Mouse (Mus musculus) myocyte (in vitro differentiated cells): Measurements from ENCODE around the gene Mrpl14.

Source experiments
- CEBPB ChIP-seq: IDR thresholded peaks from 2 replicates; pipeline ENCODE4 v1.6.1; 2011; ENCODE audit warnings: mild to moderate bottlenecking, moderate library complexity; ENCODE audit not compliant: poor library complexity, insufficient read depth, severe bottlenecking
- E2F4 ChIP-seq: IDR thresholded peaks from one replicate; pipeline ENCODE4 v1.6.1; 2011; ENCODE audit warnings: mild to moderate bottlenecking, control low read depth, moderate library complexity; ENCODE audit not compliant: insufficient read depth
- MAX ChIP-seq: IDR thresholded peaks from one replicate; pipeline ENCODE4 v1.6.1; 2011; ENCODE audit warnings: low read depth, mild to moderate bottlenecking, control low read depth
- MYOD1 ChIP-seq, 3 experiments: IDR thresholded peaks; one replicate each; pipeline ENCODE4 v1.6.1; 2011; ENCODE audit warnings: control low read depth in 2 of 3, low read depth in 2 of 3, mild to moderate bottlenecking in 2 of 3, moderate library complexity in 1 of 3; ENCODE audit not compliant: insufficient read length in 2 of 3, control insufficient read depth in 1 of 3
- MYOG ChIP-seq, 3 experiments: IDR thresholded peaks; one replicate each; pipeline ENCODE4 v1.6.1; 2011; ENCODE audit warnings: control low read depth in 2 of 3, low read depth in 2 of 3, mild to moderate bottlenecking in 2 of 3; ENCODE audit not compliant: insufficient read length in 2 of 3, control insufficient read depth in 1 of 3, insufficient read depth in 1 of 3
- POLR2A ChIP-seq: IDR thresholded peaks from one replicate; pipeline ENCODE4 v1.6.1; 2011; ENCODE audit warnings: low read depth, mild to moderate bottlenecking, control low read depth, moderate library complexity; ENCODE audit not compliant: insufficient read length
- POLR2AphosphoS2 ChIP-seq: IDR thresholded peaks from one replicate; pipeline ENCODE4 v1.6.1; 2011; ENCODE audit warnings: low read depth, control low read depth; ENCODE audit not compliant: insufficient read length
- REST ChIP-seq: IDR thresholded peaks from one replicate; pipeline ENCODE4 v1.6.1; 2011; ENCODE audit warnings: mild to moderate bottlenecking, control low read depth, moderate library complexity; ENCODE audit not compliant: insufficient read depth, insufficient read length
- SRF ChIP-seq: IDR thresholded peaks from one replicate; pipeline ENCODE4 v1.6.1; 2011; ENCODE audit warnings: low read depth; ENCODE audit not compliant: control insufficient read depth, insufficient read length
- TCF12 ChIP-seq: IDR thresholded peaks from one replicate; pipeline ENCODE4 v1.6.1; 2011; ENCODE audit warnings: mild to moderate bottlenecking, control low read depth; ENCODE audit not compliant: poor library complexity, insufficient read depth, severe bottlenecking
- TCF3 ChIP-seq: IDR thresholded peaks from one replicate; pipeline ENCODE4 v1.6.1; 2011; ENCODE audit warnings: low read depth, control low read depth; ENCODE audit not compliant: insufficient read length
- USF1 ChIP-seq: IDR thresholded peaks from one replicate; pipeline ENCODE4 v1.6.1; 2011; ENCODE audit warnings: low read depth, mild to moderate bottlenecking, control low read depth, moderate library complexity

DNA sequence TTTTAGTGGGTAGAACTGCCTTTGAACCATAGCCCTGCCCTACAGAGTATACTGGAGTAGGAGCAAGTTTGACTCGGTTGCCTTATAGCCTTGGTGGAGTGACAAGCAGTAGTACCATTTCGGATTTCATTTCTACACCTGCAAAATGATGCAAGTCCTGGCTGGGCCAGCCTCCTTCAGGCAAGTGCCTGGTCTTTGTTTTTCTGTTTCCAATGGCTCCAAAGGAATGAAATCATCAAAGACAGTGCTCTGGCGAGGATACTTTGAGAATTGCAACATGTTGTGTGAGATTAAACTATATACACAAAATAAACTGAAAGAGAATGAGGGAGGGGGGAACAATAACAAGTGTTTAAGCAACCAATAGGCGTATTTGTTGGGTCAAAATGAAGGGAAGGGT is 3.9 kb downstream of the Mrpl14 start:
- TF ChIP-seq MYOD1 (IDR thresholded peaks at IDR 0.05; ENCODE audit: control insufficient read depth in 1 of 3, insufficient read length in 2 of 3, low read depth in 2 of 3): no peak
- TF ChIP-seq POLR2A: no peak
- no peak for TF ChIP-seq CEBPB
- TF ChIP-seq SRF: no peak
- TF ChIP-seq USF1: no peak
- TF ChIP-seq MAX: no peak
- TF ChIP-seq TCF3: no peak
- TF ChIP-seq REST: no peak
- TF ChIP-seq MYOG (IDR thresholded peaks at IDR 0.05; ENCODE audit: control insufficient read depth in 1 of 3, insufficient read depth in 1 of 3, insufficient read length in 2 of 3, low read depth in 2 of 3): no peak
- no peak for TF ChIP-seq E2F4
- TF ChIP-seq POLR2AphosphoS2: no peak
- TF ChIP-seq TCF12: no peak
